In genomic region chr1:182675346-182675745, GRCm38 (mm10) we compare ENCODE assay signal across 16 mouse cellular contexts.
A peak's percentile ranks its signal among the peaks of the same experiment; 100 is the strongest.
DNase-seq lines count a peak whose midpoint lies in the region; ATAC-seq lines count a peak whose summit lies in the region.
"Had no signal": no experiment of that assay in that cellular context is flagged by ENCODE, and none has a peak within 500 bp of the region (broad histone marks: within the 10 kb centered on the region; RNA-seq: fewer than 3 reads in every experiment).

No protein-coding gene starts in this region.

- no peak overlapping the region for H3K4me2 ChIP-seq in intestine, embryonic 15.5 days (replicated peaks)
- H3K4me2 ChIP-seq in intestine, embryonic 16.5 days (ENCODE audit: low read depth, low read length), result no peak overlapping the region
- H3K4me2 ChIP-seq in kidney, embryonic 15.5 days, result no peak overlapping the region
- no peak overlapping the region for H3K4me2 ChIP-seq in liver, embryonic 11.5 days
- H3K4me2 ChIP-seq: forebrain, embryonic 15.5 days; hindbrain, embryonic 15.5 days; limb, embryonic 15.5 days had no signal

- no peaks in the 10 kb centered on the region for H3K27me3 ChIP-seq in intestine, embryonic 15.5 days (replicated peaks)
- H3K27me3 ChIP-seq in intestine, embryonic 16.5 days (replicated peaks; ENCODE audit: control insufficient read depth, insufficient read depth, low read length), result no peaks in the 10 kb centered on the region
- H3K27me3 ChIP-seq in kidney, embryonic 15.5 days, result no peaks in the 10 kb centered on the region
- no peaks in the 10 kb centered on the region for H3K27me3 ChIP-seq in liver, embryonic 11.5 days (replicated peaks; ENCODE audit: control insufficient read depth, insufficient read depth, low read length)
- H3K27me3 ChIP-seq: forebrain, embryonic 15.5 days; hindbrain, embryonic 15.5 days; limb, embryonic 15.5 days had no signal

- no peak for ATAC-seq in intestine, embryonic 15.5 days
- no peak for ATAC-seq in intestine, embryonic 16.5 days
- no peak for ATAC-seq in kidney, embryonic 15.5 days (replicated peaks; ENCODE audit: low FRiP score)
- ATAC-seq in liver, embryonic 11.5 days (replicated peaks; ENCODE audit: low FRiP score), result no peak
- ATAC-seq: forebrain, embryonic 15.5 days had no signal

- no peak overlapping the region for H3K9ac ChIP-seq in intestine, embryonic 15.5 days
- no peak overlapping the region for H3K9ac ChIP-seq in intestine, embryonic 16.5 days (ENCODE audit: low read depth, low read length)
- no peak overlapping the region for H3K9ac ChIP-seq in kidney, embryonic 15.5 days
- no peak overlapping the region for H3K9ac ChIP-seq in liver, embryonic 11.5 days (ENCODE audit: low read depth, low read length)
- H3K9ac ChIP-seq: forebrain, embryonic 15.5 days; hindbrain, embryonic 15.5 days; limb, embryonic 15.5 days had no signal

- peak; percentile 21 to 38 for DNase-seq in kidney, postnatal 36 days
- DNase-seq in lung, postnatal 25 days (ENCODE audit: low spot score), result peak; percentile 29
- DNase-seq in liver, embryonic 11.5 days (ENCODE audit: low spot score), result no peak
- no peak for DNase-seq in ovary, adult 18-20 months (ENCODE audit: low spot score)
- DNase-seq: cerebellum, adult 18-20 months; heart, adult 2 months; midbrain, embryonic 14.5 days; spleen, adult 18-20 months; thymus, postnatal 36 days had no signal

- 41% methylated on average over 8 of the region's 8 CpGs for WGBS in intestine, embryonic 15.5 days
- 47% methylated on average over 8 of the region's 8 CpGs for WGBS in intestine, embryonic 16.5 days
- 34% methylated on average over 8 of the region's 8 CpGs for WGBS in kidney, embryonic 15.5 days
- WGBS in liver, embryonic 11.5 days, result 76% methylated on average over 8 of the region's 8 CpGs

- peak overlapping the region; percentile 23; the same call in 1 of the 2 replicates for H3K27ac ChIP-seq in intestine, embryonic 15.5 days
- H3K27ac ChIP-seq in intestine, embryonic 16.5 days (ENCODE audit: low read length), result no peak overlapping the region
- H3K27ac ChIP-seq in kidney, embryonic 15.5 days, result peak overlapping the region; percentile 48
- H3K27ac ChIP-seq in liver, embryonic 11.5 days (ENCODE audit: low read depth, low read length), result no peak overlapping the region
- H3K27ac ChIP-seq: forebrain, embryonic 15.5 days; heart, adult 2 months; hindbrain, embryonic 15.5 days; limb, embryonic 15.5 days; macrophage had no signal

- no peaks in the 10 kb centered on the region for H3K36me3 ChIP-seq in intestine, embryonic 15.5 days
- H3K36me3 ChIP-seq in intestine, embryonic 16.5 days (ENCODE audit: control insufficient read depth, insufficient read depth, low read length), result no peaks in the 10 kb centered on the region
- H3K36me3 ChIP-seq in kidney, embryonic 15.5 days, result no peaks in the 10 kb centered on the region
- H3K36me3 ChIP-seq in liver, embryonic 11.5 days (ENCODE audit: control insufficient read depth, insufficient read depth, low read length), result no peaks in the 10 kb centered on the region
- H3K36me3 ChIP-seq: forebrain, embryonic 15.5 days; hindbrain, embryonic 15.5 days; limb, embryonic 15.5 days had no signal

- no peaks in the 10 kb centered on the region for H3K9me3 ChIP-seq in intestine, embryonic 15.5 days
- no peaks in the 10 kb centered on the region for H3K9me3 ChIP-seq in intestine, embryonic 16.5 days (ENCODE audit: control insufficient read depth, low read length)
- no peaks in the 10 kb centered on the region for H3K9me3 ChIP-seq in kidney, embryonic 15.5 days (replicated peaks)
- no peaks in the 10 kb centered on the region for H3K9me3 ChIP-seq in liver, embryonic 11.5 days (ENCODE audit: control insufficient read depth, low read length)
- H3K9me3 ChIP-seq: forebrain, embryonic 15.5 days; hindbrain, embryonic 15.5 days; limb, embryonic 15.5 days had no signal

- H3K4me3 ChIP-seq in intestine, embryonic 15.5 days (replicated peaks), result no peak overlapping the region
- H3K4me3 ChIP-seq in intestine, embryonic 16.5 days (ENCODE audit: low read length), result no peak overlapping the region
- H3K4me3 ChIP-seq in kidney, embryonic 15.5 days (replicated peaks), result no peak overlapping the region
- no peak overlapping the region for H3K4me3 ChIP-seq in liver, embryonic 11.5 days (ENCODE audit: low read depth, low read length)
- H3K4me3 ChIP-seq: forebrain, embryonic 15.5 days; heart, adult 2 months; hindbrain, embryonic 15.5 days; limb, embryonic 15.5 days had no signal

- H3K4me1 ChIP-seq in intestine, embryonic 15.5 days (replicated peaks), result peaks cover 12% of the 10 kb centered on the region; the same call in 1 of the 2 replicates
- H3K4me1 ChIP-seq in intestine, embryonic 16.5 days (ENCODE audit: control insufficient read depth, insufficient read depth, low read length), result peaks cover 10% of the 10 kb centered on the region
- peaks cover 42% of the 10 kb centered on the region for H3K4me1 ChIP-seq in kidney, embryonic 15.5 days
- peaks cover 8% of the 10 kb centered on the region for H3K4me1 ChIP-seq in liver, embryonic 11.5 days (replicated peaks; ENCODE audit: control insufficient read depth, insufficient read depth, low read length)
- H3K4me1 ChIP-seq: hindbrain, embryonic 15.5 days had no signal

Comparison
In these comparisons a context has a peak if more than half of its experiments do, and no peak if none do; other contexts are left out.
1. H3K27ac ChIP-seq: peak in intestine, embryonic 15.5 days (single experiment) and kidney, embryonic 15.5 days (single experiment); none in intestine, embryonic 16.5 days (single experiment) and liver, embryonic 11.5 days (single experiment).
2. DNase-seq: peak in kidney, postnatal 36 days (2 of 2) and lung, postnatal 25 days (single experiment); none in liver, embryonic 11.5 days (single experiment) and ovary, adult 18-20 months (single experiment).